Mouse (Mus musculus): ENCODE data around the gene Cmss1. TPM values are rescaled to one million over a fixed set of nuclear protein-coding genes. Genes with fewer than 3 reads are reported as not detected.

Gene Cmss1
- total RNA-seq, 2 experiments from 2014 or later = 66.4 to 77.2 TPM

- no peak for DNase-seq
- intact Hi-C loops (cut with DNase I) = no loop called here
Measured at GRCm38 (mm10) chr16:57318637-57319125, 288.0 kb downstream of the Cmss1 start.

- DNase-seq = no peak
- intact Hi-C loops (cut with DNase I) = no loop called here
Measured at GRCm38 (mm10) chr16:57317882-57318636, 288.6 kb downstream of the Cmss1 start.

GRCm38 (mm10) chr16:57317127-57317526 is 289.5 kb downstream of the Cmss1 start:
- no peak for DNase-seq
- intact Hi-C loops (cut with DNase I) = no loop called here

GRCm38 (mm10) chr16:57315026-57315425 is 291.6 kb downstream of the Cmss1 start:
- intact Hi-C loops (cut with DNase I) = no loop called here
- no peak for DNase-seq

GRCm38 (mm10) chr16:57314236-57314635 is 292.4 kb downstream of the Cmss1 start:
- intact Hi-C loops (cut with DNase I) = no loop called here
- no peak for DNase-seq

GRCm38 (mm10) chr16:57313487-57313886 is 293.2 kb downstream of the Cmss1 start:
- intact Hi-C loops (cut with DNase I) = no loop called here
- DNase-seq = no peak

- intact Hi-C loops (cut with DNase I) = no loop called here
- no peak for DNase-seq
Measured at GRCm38 (mm10) chr16:57312130-57312529, 294.5 kb downstream of the Cmss1 start.

- no peak for DNase-seq
- intact Hi-C loops (cut with DNase I) = no loop called here
Measured at GRCm38 (mm10) chr16:57305463-57305862, 301.2 kb downstream of the Cmss1 start.

- intact Hi-C loops (cut with DNase I) = no loop called here
- DNase-seq = no peak
Measured at GRCm38 (mm10) chr16:57303716-57304115, 302.9 kb downstream of the Cmss1 start.

GRCm38 (mm10) chr16:57302792-57303698 is 303.6 kb downstream of the Cmss1 start:
- intact Hi-C loops (cut with DNase I) = no loop called here
- no peak for DNase-seq

- DNase-seq = no peak
- intact Hi-C loops (cut with DNase I) = loop anchor here (2.0 kb wide), 1 partner anchor 45 kb away; no protein-coding TSS in a partner anchor
Measured at GRCm38 (mm10) chr16:57301512-57302115, 305.1 kb downstream of the Cmss1 start.

GRCm38 (mm10) chr16:57295216-57295934 is 311.3 kb downstream of the Cmss1 start:
- no peak for DNase-seq
- intact Hi-C loops (cut with DNase I) = no loop called here

GRCm38 (mm10) chr16:57292765-57293164 is 313.9 kb downstream of the Cmss1 start, which contains the start of gene Tmem30c:
Gene Tmem30c (minus strand): TSS chr16:57292865.
- intact Hi-C loops (cut with DNase I) = no loop called here
- DNase-seq = no peak

- DNase-seq = no peak
- intact Hi-C loops (cut with DNase I) = no loop called here
Measured at GRCm38 (mm10) chr16:57292296-57292695, 314.4 kb downstream of the Cmss1 start.

GRCm38 (mm10) chr16:57291696-57292095 is 315.0 kb downstream of the Cmss1 start:
- intact Hi-C loops (cut with DNase I) = no loop called here
- DNase-seq = no peak

- no peak for DNase-seq
- intact Hi-C loops (cut with DNase I) = no loop called here
Measured at GRCm38 (mm10) chr16:57281417-57281816, 325.2 kb downstream of the Cmss1 start.

- intact Hi-C loops (cut with DNase I) = no loop called here
Measured at GRCm38 (mm10) chr16:57280221-57281217, 326.1 kb downstream of the Cmss1 start.

GRCm38 (mm10) chr16:57278976-57279626 is 327.6 kb downstream of the Cmss1 start:
- DNase-seq = no peak
- intact Hi-C loops (cut with DNase I) = no loop called here

More at GRCm38 (mm10) chr16:57280221-57281217, 326.1 kb downstream of the Cmss1 start:
- no peak for DNase-seq

Data from heart, postnatal 36 days (tissue).